8 mouse cellular contexts compared by ENCODE assay signal in the genomic region with DNA sequence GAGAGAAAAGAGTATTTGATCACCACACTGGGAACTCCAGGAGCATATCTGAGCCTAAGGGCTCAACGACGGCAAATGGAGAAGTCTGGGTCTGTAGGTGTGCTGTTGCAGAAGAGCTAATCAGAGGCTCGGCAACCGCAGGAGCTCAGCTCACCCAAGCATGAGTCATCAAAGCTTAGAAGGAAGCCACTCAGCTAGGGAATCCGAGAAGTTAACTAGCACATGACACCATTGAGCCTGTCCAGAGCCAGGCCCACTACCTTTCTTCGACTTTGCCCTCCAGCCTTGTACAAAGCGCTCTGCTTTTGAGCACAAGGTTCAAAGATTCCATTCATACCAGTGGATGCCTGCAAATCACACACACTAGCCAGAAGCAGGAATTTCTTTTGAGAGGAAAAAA. TPM values are rescaled to one million over a fixed set of nuclear protein-coding genes. Genes with fewer than 3 reads are reported as not detected.
DNase-seq lines count a peak whose midpoint lies in the region; ATAC-seq and TF ChIP-seq lines count a peak whose summit lies in the region.

No protein-coding gene starts in this region.

- H3K4me2 ChIP-seq in forebrain, embryonic 11.5 days (ENCODE audit: low read depth, low read length, severe bottlenecking) = no peak overlapping the region
- H3K4me2 ChIP-seq in forebrain, embryonic 16.5 days (ENCODE audit: low read length) = no peak overlapping the region
- H3K4me2 ChIP-seq in forebrain, embryonic 15.5 days (replicated peaks) = no peak overlapping the region
- no peak overlapping the region for H3K4me2 ChIP-seq in midbrain, embryonic 16.5 days (ENCODE audit: low read length)
- H3K4me2 ChIP-seq in hindbrain, embryonic 16.5 days (ENCODE audit: low read length) = no peak overlapping the region

- DNase-seq in forebrain, embryonic 11.5 days (ENCODE audit: low spot score) = peak; percentile 53
- peak; percentile 43 for DNase-seq in G1E (ENCODE audit: low spot score)
- DNase-seq in kidney, postnatal 36 days = peak; percentile 73 to 92
- DNase-seq in layer of hippocampus, postnatal 25 days (ENCODE audit: extremely low spot score in 1 of 2, low spot score in 1 of 2) = no peak

- 4% methylated on average over 7 of the region's 7 CpGs for WGBS in forebrain, embryonic 11.5 days
- WGBS in forebrain, embryonic 16.5 days = 7% methylated on average over 7 of the region's 7 CpGs
- WGBS in forebrain, embryonic 15.5 days = 13% methylated on average over 7 of the region's 7 CpGs
- 16% methylated on average over 7 of the region's 7 CpGs for WGBS in midbrain, embryonic 16.5 days
- 33% methylated on average over 7 of the region's 7 CpGs for WGBS in hindbrain, embryonic 16.5 days

- H3K27ac ChIP-seq in forebrain, embryonic 11.5 days (ENCODE audit: low read depth, low read length) = no peak overlapping the region
- H3K27ac ChIP-seq in forebrain, embryonic 16.5 days (ENCODE audit: low read length) = no peak overlapping the region
- no peak overlapping the region for H3K27ac ChIP-seq in forebrain, embryonic 15.5 days (replicated peaks)
- no peak overlapping the region for H3K27ac ChIP-seq in midbrain, embryonic 16.5 days (ENCODE audit: low read length)
- H3K27ac ChIP-seq in hindbrain, embryonic 16.5 days (ENCODE audit: low read depth, low read length) = no peak overlapping the region

- H3K9ac ChIP-seq in forebrain, embryonic 11.5 days (ENCODE audit: low read length) = no peak overlapping the region
- no peak overlapping the region for H3K9ac ChIP-seq in forebrain, embryonic 16.5 days (replicated peaks; ENCODE audit: low read depth, low read length)
- H3K9ac ChIP-seq in forebrain, embryonic 15.5 days (replicated peaks) = no peak overlapping the region
- H3K9ac ChIP-seq in midbrain, embryonic 16.5 days (ENCODE audit: low read depth, low read length) = no peak overlapping the region
- no peak overlapping the region for H3K9ac ChIP-seq in hindbrain, embryonic 16.5 days (ENCODE audit: low read depth, low read length)

- no peaks in the 10 kb centered on the region for H3K36me3 ChIP-seq in forebrain, embryonic 11.5 days (ENCODE audit: control insufficient read depth, insufficient read depth, low read length)
- no peaks in the 10 kb centered on the region for H3K36me3 ChIP-seq in forebrain, embryonic 16.5 days (ENCODE audit: control insufficient read depth, insufficient read depth)
- H3K36me3 ChIP-seq in G1E (replicated peaks) = no peaks in the 10 kb centered on the region
- no peaks in the 10 kb centered on the region for H3K36me3 ChIP-seq in forebrain, embryonic 15.5 days
- H3K36me3 ChIP-seq in midbrain, embryonic 16.5 days (ENCODE audit: control insufficient read depth, insufficient read depth, low read length) = no peaks in the 10 kb centered on the region
- no peaks in the 10 kb centered on the region for H3K36me3 ChIP-seq in hindbrain, embryonic 16.5 days (ENCODE audit: control insufficient read depth, insufficient read depth, low read length)

- no peaks in the 10 kb centered on the region for H3K9me3 ChIP-seq in forebrain, embryonic 11.5 days (ENCODE audit: control insufficient read depth, low read length)
- H3K9me3 ChIP-seq in forebrain, embryonic 16.5 days (ENCODE audit: control insufficient read depth, low read length) = no peaks in the 10 kb centered on the region
- no peaks in the 10 kb centered on the region for H3K9me3 ChIP-seq in G1E (replicated peaks)
- no peaks in the 10 kb centered on the region for H3K9me3 ChIP-seq in forebrain, embryonic 15.5 days
- no peaks in the 10 kb centered on the region for H3K9me3 ChIP-seq in midbrain, embryonic 16.5 days (replicated peaks; ENCODE audit: control insufficient read depth, low read length, poor library complexity, severe bottlenecking)
- no peaks in the 10 kb centered on the region for H3K9me3 ChIP-seq in hindbrain, embryonic 16.5 days (ENCODE audit: control insufficient read depth, low read length)

- no peak overlapping the region for H3K4me3 ChIP-seq in forebrain, embryonic 11.5 days (ENCODE audit: low read depth, low read length)
- H3K4me3 ChIP-seq in forebrain, embryonic 16.5 days (replicated peaks; ENCODE audit: low read length) = no peak overlapping the region
- H3K4me3 ChIP-seq in G1E (ENCODE audit: low read depth, low read length) = no peak overlapping the region
- H3K4me3 ChIP-seq in forebrain, embryonic 15.5 days = no peak overlapping the region
- H3K4me3 ChIP-seq in midbrain, embryonic 16.5 days (ENCODE audit: low read depth, low read length) = no peak overlapping the region
- H3K4me3 ChIP-seq in hindbrain, embryonic 16.5 days (ENCODE audit: low read length) = no peak overlapping the region

- no peaks in the 10 kb centered on the region for H3K27me3 ChIP-seq in forebrain, embryonic 11.5 days (ENCODE audit: control insufficient read depth, insufficient read depth, low read length)
- H3K27me3 ChIP-seq in forebrain, embryonic 16.5 days (replicated peaks; ENCODE audit: control insufficient read depth, insufficient read depth, low read length) = no peaks in the 10 kb centered on the region
- H3K27me3 ChIP-seq in G1E (ENCODE audit: insufficient read depth, low read length) = peaks cover 5% of the 10 kb centered on the region
- no peaks in the 10 kb centered on the region for H3K27me3 ChIP-seq in forebrain, embryonic 15.5 days
- H3K27me3 ChIP-seq in midbrain, embryonic 16.5 days (ENCODE audit: control insufficient read depth, insufficient read depth, low read depth, low read length) = no peaks in the 10 kb centered on the region
- no peaks in the 10 kb centered on the region for H3K27me3 ChIP-seq in hindbrain, embryonic 16.5 days (replicated peaks; ENCODE audit: control insufficient read depth, insufficient read depth, low read length)

- no peak for TF ChIP-seq CTCF in G1E (IDR thresholded peaks at IDR 0.05; ENCODE audit: low read depth, low read length)

- ATAC-seq in forebrain, embryonic 11.5 days (replicated peaks; ENCODE audit: low FRiP score) = peak; percentile 39
- ATAC-seq in forebrain, embryonic 16.5 days = no peak
- peak; percentile 96 for ATAC-seq in G1E (ENCODE audit: extremely low read depth, insufficient number of reproducible peaks, low FRiP score, poor library complexity, severe bottlenecking)
- peak; percentile 58; the same call in 1 of the 2 replicates for ATAC-seq in forebrain, embryonic 15.5 days (replicated peaks)
- peak; percentile 62; the same call in 1 of the 2 replicates for ATAC-seq in midbrain, embryonic 16.5 days
- ATAC-seq in hindbrain, embryonic 16.5 days = no peak

- H3K4me1 ChIP-seq in forebrain, embryonic 11.5 days (replicated peaks; ENCODE audit: control insufficient read depth, insufficient read depth, low read length) = peaks cover 2% of the 10 kb centered on the region; the same call in 1 of the 2 replicates
- H3K4me1 ChIP-seq in forebrain, embryonic 16.5 days (replicated peaks; ENCODE audit: control insufficient read depth, insufficient read depth, low read length) = peaks cover 7% of the 10 kb centered on the region
- peaks cover 19% of the 10 kb centered on the region for H3K4me1 ChIP-seq in G1E (ENCODE audit: insufficient read depth, low read depth, low read length)
- no peaks in the 10 kb centered on the region; the same call in 1 of the 2 replicates for H3K4me1 ChIP-seq in forebrain, embryonic 15.5 days
- H3K4me1 ChIP-seq in midbrain, embryonic 16.5 days (ENCODE audit: control insufficient read depth, insufficient read depth, low read length) = no peaks in the 10 kb centered on the region
- no peaks in the 10 kb centered on the region for H3K4me1 ChIP-seq in hindbrain, embryonic 16.5 days (ENCODE audit: control insufficient read depth, insufficient read depth, low read depth, low read length)

RNA-seq across cellular contexts. Expression of a gene that starts 30.9 kb away (rescaled TPM):
- 5.5 and 8.2 TPM in 2 replicates for polyA plus RNA-seq in forebrain, embryonic 11.5 days (2014; fragmentation: Nextera tagmentation; extraction: Ambion mirVana)
- 10.2 and 10.5 TPM in 2 replicates for polyA plus RNA-seq in forebrain, embryonic 16.5 days (2015; fragmentation: Nextera tagmentation; extraction: Ambion mirVana)
- total RNA-seq in G1E (2014; fragmentation: Nextera tagmentation) (75.8 and 77.3 TPM in 2 replicates), G1E (2017) (188 and 214 TPM in 2 replicates)
- 6.9 and 7.8 TPM in 2 replicates for polyA plus RNA-seq in G1E (2012)
- 9.3 and 9.7 TPM in 2 replicates for polyA plus RNA-seq in forebrain, embryonic 15.5 days (2015; fragmentation: Nextera tagmentation; extraction: Ambion mirVana)
- 9.6 and 10.9 TPM in 2 replicates for polyA plus RNA-seq in midbrain, embryonic 16.5 days (2015; fragmentation: Nextera tagmentation; extraction: Ambion mirVana)
- total RNA-seq in layer of hippocampus, postnatal 25 days (2021) = 10 to 100 TPM; 15.6 to 22.3 TPM
- polyA plus RNA-seq in hindbrain, embryonic 16.5 days (2015; fragmentation: Nextera tagmentation; extraction: Ambion mirVana) = 8.1 and 9.0 TPM in 2 replicates

Comparison
In these comparisons a context has a peak if more than half of its experiments do, and no peak if none do; other contexts are left out.
1. ATAC-seq: peak in forebrain, embryonic 11.5 days (single experiment), G1E (single experiment), forebrain, embryonic 15.5 days (single experiment) and midbrain, embryonic 16.5 days (single experiment); none in forebrain, embryonic 16.5 days (single experiment) and hindbrain, embryonic 16.5 days (single experiment).
2. DNase-seq: peak in forebrain, embryonic 11.5 days (single experiment), G1E (single experiment) and kidney, postnatal 36 days (2 of 2); none in layer of hippocampus, postnatal 25 days (0 of 2).